ENCODE assay signal across 17 mouse cellular contexts in genomic region chr13:28295492-28295891, GRCm38 (mm10). TPM values are rescaled to one million over a fixed set of nuclear protein-coding genes. Genes with fewer than 3 reads are reported as not detected.
DNase-seq lines count a peak whose midpoint lies in the region; ATAC-seq and TF ChIP-seq lines count a peak whose summit lies in the region.
"Had no signal": no experiment of that assay in that cellular context is flagged by ENCODE, and none has a peak within 500 bp of the region (broad histone marks: within the 10 kb centered on the region; RNA-seq: fewer than 3 reads in every experiment).

No protein-coding gene starts in this region.

- no peak overlapping the region for H3K9ac ChIP-seq in hindbrain, embryonic 12.5 days
- H3K9ac ChIP-seq in midbrain, embryonic 13.5 days (replicated peaks) = no peak overlapping the region
- H3K9ac ChIP-seq: embryonic facial prominence, embryonic 15.5 days; intestine, embryonic 15.5 days; limb, embryonic 15.5 days had no signal

- peak overlapping the region; percentile 23; the same call in 1 of the 2 replicates for H3K4me2 ChIP-seq in hindbrain, embryonic 12.5 days (replicated peaks)
- no peak overlapping the region for H3K4me2 ChIP-seq in midbrain, embryonic 13.5 days (replicated peaks)
- H3K4me2 ChIP-seq: embryonic facial prominence, embryonic 15.5 days; intestine, embryonic 15.5 days; limb, embryonic 15.5 days had no signal

- 36% methylated on average over 5 of the region's 5 CpGs for WGBS in forebrain, embryonic 10.5 days
- WGBS in hindbrain, embryonic 12.5 days = 33% methylated on average over 5 of the region's 5 CpGs
- 23% methylated on average over 5 of the region's 5 CpGs for WGBS in midbrain, embryonic 13.5 days
- WGBS in thymus, adult 2 months = 92% methylated on average over 5 of the region's 5 CpGs

- peak; percentile 69 for ATAC-seq in hindbrain, embryonic 12.5 days (ENCODE audit: low FRiP score)
- ATAC-seq in midbrain, embryonic 13.5 days = peak; percentile 57
- ATAC-seq in inflammation-experienced regulatory T-cells, adult 6 months = no peak

- H3K27me3 ChIP-seq in forebrain, embryonic 10.5 days (ENCODE audit: poor library complexity, severe bottlenecking) = no peaks in the 10 kb centered on the region
- H3K27me3 ChIP-seq in hindbrain, embryonic 12.5 days = no peaks in the 10 kb centered on the region
- H3K27me3 ChIP-seq in midbrain, embryonic 13.5 days = no peaks in the 10 kb centered on the region
- no peaks in the 10 kb centered on the region for H3K27me3 ChIP-seq in thymus, adult 2 months (ENCODE audit: control insufficient read depth, insufficient read depth, low read length)
- H3K27me3 ChIP-seq: embryonic facial prominence, embryonic 15.5 days; intestine, embryonic 15.5 days; limb, embryonic 15.5 days had no signal

- no peaks in the 10 kb centered on the region for H3K36me3 ChIP-seq in forebrain, embryonic 10.5 days (replicated peaks)
- no peaks in the 10 kb centered on the region for H3K36me3 ChIP-seq in hindbrain, embryonic 12.5 days
- H3K36me3 ChIP-seq in midbrain, embryonic 13.5 days = no peaks in the 10 kb centered on the region
- no peaks in the 10 kb centered on the region for H3K36me3 ChIP-seq in thymus, adult 2 months (ENCODE audit: control insufficient read depth, insufficient read depth, low read length)
- H3K36me3 ChIP-seq: embryonic facial prominence, embryonic 15.5 days; G1E; intestine, embryonic 15.5 days; limb, embryonic 15.5 days had no signal

- TF ChIP-seq CTCF in thymus, adult 2 months (IDR thresholded peaks at IDR 0.05; ENCODE audit: borderline replicate concordance, control insufficient read depth, extremely low read depth, insufficient read depth, low read length, poor library complexity) = no peak

- DNase-seq in brain, adult 2 months (ENCODE audit: low read depth, low spot score) = peak; percentile 43
- DNase-seq in forebrain, embryonic 10.5 days (ENCODE audit: extremely low spot score, low spot score) = no peak
- DNase-seq in left cerebral cortex, adult 8-10 months (ENCODE audit: low spot score in 2 of 2) = no peak
- DNase-seq in thymus, adult 2 months = no peak
- DNase-seq in left cerebral cortex, postnatal 36 days (ENCODE audit: low spot score in 2 of 2) = no peak
- DNase-seq: adrenal gland, postnatal 25 days; cerebellum, adult 11-12 months; heart, adult 18-20 months; lung, adult 18-20 months; right cerebral cortex, postnatal 25 days had no signal

- H3K27ac ChIP-seq in forebrain, embryonic 10.5 days = peak overlapping the region; percentile 86
- H3K27ac ChIP-seq in hindbrain, embryonic 12.5 days = peak overlapping the region; percentile 70
- H3K27ac ChIP-seq in midbrain, embryonic 13.5 days = peak overlapping the region; percentile 89
- H3K27ac ChIP-seq in thymus, adult 2 months (ENCODE audit: control insufficient read depth, insufficient read depth, low read length) = no peak overlapping the region
- H3K27ac ChIP-seq: embryonic facial prominence, embryonic 15.5 days; intestine, embryonic 15.5 days; limb, embryonic 15.5 days had no signal

- H3K4me3 ChIP-seq in forebrain, embryonic 10.5 days = peak overlapping the region; percentile 23; the same call in 1 of the 2 replicates
- no peak overlapping the region for H3K4me3 ChIP-seq in hindbrain, embryonic 12.5 days
- H3K4me3 ChIP-seq in midbrain, embryonic 13.5 days (replicated peaks) = no peak overlapping the region
- H3K4me3 ChIP-seq in thymus, adult 2 months (ENCODE audit: control insufficient read depth, insufficient read depth, low read length) = no peak overlapping the region
- H3K4me3 ChIP-seq: embryonic facial prominence, embryonic 15.5 days; intestine, embryonic 15.5 days; limb, embryonic 15.5 days had no signal

- intact Hi-C loops in left cerebral cortex, postnatal 36 days (cut with DNase I) = no loop called here

- H3K9me3 ChIP-seq in forebrain, embryonic 10.5 days = no peaks in the 10 kb centered on the region
- no peaks in the 10 kb centered on the region for H3K9me3 ChIP-seq in hindbrain, embryonic 12.5 days (replicated peaks)
- H3K9me3 ChIP-seq in midbrain, embryonic 13.5 days = no peaks in the 10 kb centered on the region
- H3K9me3 ChIP-seq: embryonic facial prominence, embryonic 15.5 days; G1E; intestine, embryonic 15.5 days; limb, embryonic 15.5 days had no signal

- H3K4me1 ChIP-seq in forebrain, embryonic 10.5 days = peaks cover 46% of the 10 kb centered on the region
- H3K4me1 ChIP-seq in hindbrain, embryonic 12.5 days = peaks cover 26% of the 10 kb centered on the region
- H3K4me1 ChIP-seq in midbrain, embryonic 13.5 days (replicated peaks) = peaks cover 38% of the 10 kb centered on the region
- H3K4me1 ChIP-seq in thymus, adult 2 months (replicated peaks; ENCODE audit: control insufficient read depth, insufficient read depth, low read length) = no peaks in the 10 kb centered on the region

- TF ChIP-seq POLR2A in thymus, adult 2 months (IDR thresholded peaks at IDR 0.05; ENCODE audit: control insufficient read depth, extremely low read depth, insufficient read depth, low read length, poor library complexity) = no peak

RNA-seq across cellular contexts. Expression of gene Gm11361, which starts 38.2 kb away (rescaled TPM):
- polyA plus RNA-seq in forebrain, embryonic 10.5 days (2016; fragmentation: Nextera tagmentation; extraction: Ambion mirVana) = 3.2 and 4.8 TPM in 2 replicates
- polyA plus RNA-seq in hindbrain, embryonic 12.5 days (2016; fragmentation: Nextera tagmentation; extraction: Ambion mirVana) = 1.6 and 2.4 TPM in 2 replicates
- 2.1 and 5.2 TPM in 2 replicates for polyA plus RNA-seq in midbrain, embryonic 13.5 days (2015; fragmentation: Nextera tagmentation; extraction: Ambion mirVana)
- total RNA-seq in left cerebral cortex, adult 8-10 months (2022) = 10 to 100 TPM; 66.5 to 80.8 (median 73.3) TPM
- 10 to 100 TPM; 10.0 to 44.4 (median 23.2) TPM for polyA plus RNA-seq in inflammation-experienced regulatory T-cells, adult 6 months (2017; shearing (Covaris generic))
- polyA plus RNA-seq in thymus, adult 2 months (2012; rRNA removed) = 0.38 and 1.0 TPM in 2 replicates
- total RNA-seq in left cerebral cortex, postnatal 36 days (2021) = 10 to 100 TPM; 60.2 to 71.3 TPM
